Mouse (Mus musculus) frontal cortex, adult (tissue): ENCODE measurements around the gene Hps6.

Source experiments
- ATAC-seq: cut with Nextera tagmentation; 2 replicates; pipeline ENCODE4 v1.9.2; 2017; ENCODE audit warnings: mild to moderate bottlenecking, moderate library complexity, mixed read lengths; ENCODE audit not compliant: low TSS enrichment

Gene Hps6

DNA sequence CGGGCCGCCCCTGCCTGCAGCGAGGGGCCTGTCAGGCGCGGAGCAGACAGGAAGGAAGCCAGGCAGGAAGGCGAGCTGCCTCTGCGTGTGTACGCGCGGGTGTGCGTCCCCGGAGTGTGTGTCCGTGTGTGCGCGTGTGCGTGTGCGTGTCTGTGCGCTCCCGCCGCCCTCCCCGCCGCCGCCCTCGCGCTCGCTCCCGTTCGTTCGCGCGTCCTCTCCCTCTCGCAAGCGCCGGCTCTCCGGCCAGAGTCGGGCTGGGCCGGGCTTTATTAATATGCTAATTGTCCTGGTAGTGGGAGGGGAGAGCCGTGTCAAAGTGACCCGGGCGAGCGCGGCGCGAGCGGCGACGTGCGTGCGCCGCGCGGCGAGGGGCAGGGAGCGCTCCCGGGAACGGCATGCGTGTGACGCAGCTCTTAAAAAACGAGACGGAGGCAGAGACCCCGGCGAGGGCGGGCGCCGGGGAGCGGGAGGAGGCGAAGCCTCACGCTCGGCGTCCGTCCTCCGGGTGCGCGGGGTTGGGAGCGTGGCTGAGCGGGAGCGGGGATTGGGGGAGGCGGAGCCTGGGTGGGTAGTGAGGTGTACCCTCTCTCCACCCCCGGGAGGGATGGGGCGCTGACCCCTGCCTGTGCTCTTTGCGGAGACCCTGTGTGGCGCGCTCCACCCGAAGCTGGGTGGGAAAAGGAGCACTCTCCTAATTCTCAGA, 41.8 kb downstream of the Hps6 start, which contains the start of gene Ldb1:
TSS of gene Ldb1 (minus strand) at position 222 of the 703 bp plus-strand sequence.
- peak; percentile 68 for ATAC-seq

DNA sequence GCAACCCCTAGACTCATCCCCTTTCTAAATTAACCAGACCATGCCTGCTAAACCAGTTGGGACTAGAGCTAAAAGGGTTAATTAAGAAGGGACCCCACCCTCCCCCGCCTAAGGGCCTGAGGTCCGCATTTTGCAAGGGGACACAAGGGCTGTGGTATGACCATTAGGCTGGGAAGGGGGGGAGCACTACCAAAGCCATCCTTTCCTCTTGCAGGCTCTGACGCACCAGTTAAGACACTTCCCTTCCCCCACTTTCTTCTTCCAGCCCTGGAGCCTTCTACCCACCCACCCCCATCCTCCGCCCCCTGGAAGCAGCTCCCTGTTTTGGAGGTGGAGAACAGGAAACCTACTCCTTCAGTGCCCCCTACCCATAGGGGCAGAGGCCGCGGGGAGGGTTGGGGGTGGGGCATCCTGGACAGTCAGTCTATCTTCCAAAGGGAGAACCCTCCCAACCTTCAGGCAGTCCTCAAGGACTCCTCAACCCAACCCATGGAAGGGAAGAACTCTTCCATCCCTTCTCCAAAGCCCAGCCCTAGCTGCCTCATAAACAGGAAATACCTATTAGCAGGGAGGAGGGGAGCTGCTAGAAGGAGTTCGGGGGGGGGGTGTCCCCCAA, 42.5 kb downstream of the Hps6 start:
- peak; percentile 38 for ATAC-seq

DNA sequence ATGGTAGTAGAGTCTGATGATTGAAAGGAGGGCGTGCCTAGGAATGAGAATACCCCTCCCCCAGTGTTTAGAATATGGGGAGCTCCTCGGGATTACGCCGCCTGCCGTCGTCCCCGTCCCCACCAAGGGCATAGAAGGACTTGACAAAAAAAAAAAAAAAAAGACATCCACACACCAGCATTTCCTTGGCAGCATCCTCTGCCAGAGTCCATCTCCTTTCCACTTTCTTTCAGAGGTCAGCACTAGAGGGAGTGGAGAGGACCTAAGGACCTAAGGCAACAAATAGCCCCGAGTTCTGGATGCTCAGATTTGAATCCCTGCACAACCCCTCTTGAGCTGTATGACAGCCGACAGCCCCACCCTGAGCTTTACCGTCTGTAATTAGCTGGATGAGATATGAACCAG, 43.3 kb downstream of the Hps6 start:
- no peak for ATAC-seq

DNA sequence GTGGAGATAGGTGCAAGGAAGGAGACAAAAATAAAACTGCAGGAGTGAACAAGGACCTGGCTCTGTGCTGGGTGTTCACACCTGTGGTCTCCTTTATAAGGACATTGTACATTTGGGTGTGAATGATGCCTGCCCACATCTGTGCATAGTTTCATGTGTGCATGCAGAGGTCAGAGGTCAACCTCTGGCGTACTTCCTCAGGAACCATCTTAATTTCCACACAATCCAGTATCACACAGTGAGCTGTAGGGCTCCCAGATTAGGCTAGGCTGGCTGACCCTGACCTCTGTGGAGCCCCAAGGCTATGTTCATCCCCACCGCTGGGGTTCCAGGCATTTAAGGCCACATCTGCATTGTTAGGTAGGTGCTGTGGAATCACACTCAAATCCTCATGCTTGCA, 44.1 kb downstream of the Hps6 start:
- no peak for ATAC-seq

DNA sequence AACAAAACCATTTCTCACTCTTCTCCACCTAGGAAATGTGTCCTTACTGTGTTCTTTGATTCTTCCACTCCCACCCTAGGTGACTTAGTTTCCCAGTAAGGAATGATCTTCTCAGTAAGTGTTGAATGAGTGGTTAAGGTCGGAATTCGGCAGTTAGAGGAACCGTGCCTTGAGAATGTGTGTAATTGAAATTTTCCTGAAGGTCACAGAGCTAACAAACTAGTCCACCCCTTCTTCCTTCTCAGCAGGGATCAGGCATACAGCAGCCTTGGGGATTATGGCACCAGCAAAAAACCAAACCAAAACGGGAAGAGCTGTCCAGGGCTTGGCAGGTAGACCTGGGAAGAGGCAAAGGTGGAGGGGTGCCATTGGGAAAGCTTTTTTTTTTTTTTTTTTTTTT, 45.8 kb downstream of the Hps6 start:
- ATAC-seq: no peak

DNA sequence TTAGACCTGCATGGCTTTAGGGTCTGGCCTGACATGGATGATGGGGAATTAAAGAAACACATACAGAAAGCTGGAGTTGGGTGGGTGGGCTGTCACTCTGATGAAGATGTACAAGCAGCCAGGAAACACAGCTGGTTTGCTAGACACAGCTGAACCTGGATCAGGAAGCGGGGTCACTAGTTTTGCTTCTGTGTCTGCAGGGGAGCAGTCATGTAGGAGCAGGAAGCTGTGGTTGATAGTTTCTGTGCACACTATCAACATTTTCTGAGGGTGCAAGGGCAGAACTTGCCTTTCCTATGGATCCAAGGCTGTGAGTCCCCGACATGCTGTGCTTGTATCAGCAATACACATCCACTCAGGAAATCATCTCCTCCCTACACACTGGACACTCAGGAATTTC, 47.2 kb downstream of the Hps6 start:
- no peak for ATAC-seq
